10 mouse cellular contexts compared by ENCODE assay signal in the genomic region with DNA sequence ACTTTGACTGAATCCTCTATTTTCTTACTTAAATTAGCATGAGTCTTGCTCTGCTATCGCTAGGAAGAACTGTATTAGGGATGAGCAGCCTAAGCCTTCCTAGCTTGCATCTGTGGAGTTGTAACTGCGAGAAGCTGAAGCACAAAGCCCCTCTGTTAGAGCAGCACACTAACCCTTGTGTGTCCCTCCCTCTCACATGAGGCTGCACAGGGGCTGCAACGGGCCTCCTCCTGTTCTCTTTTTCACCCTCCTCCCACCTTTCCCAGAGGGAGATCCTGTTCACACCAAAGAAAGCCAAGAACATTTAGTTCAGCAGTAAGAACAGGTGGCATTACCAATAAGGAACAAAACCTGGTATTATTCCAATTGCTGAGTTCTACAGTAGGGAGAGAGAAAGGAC. TPM values are rescaled to one million over a fixed set of nuclear protein-coding genes. Genes with fewer than 3 reads are reported as not detected.
DNase-seq lines count a peak whose midpoint lies in the region; ATAC-seq and TF ChIP-seq lines count a peak whose summit lies in the region.
"Had no signal": no experiment of that assay in that cellular context is flagged by ENCODE, and none has a peak within 500 bp of the region (broad histone marks: within the 10 kb centered on the region; RNA-seq: fewer than 3 reads in every experiment).

No protein-coding gene starts in this region.

- WGBS in kidney, embryonic 15.5 days = 39% methylated on average over 3 of the region's 3 CpGs
- WGBS in lung, adult 2 months = 65% methylated on average over 3 of the region's 3 CpGs

- no peak for DNase-seq in kidney, postnatal 14 days
- DNase-seq in embryo, embryonic 10 days (ENCODE audit: low spot score) = peak; percentile 28
- peak; percentile 74 for DNase-seq in layer of hippocampus, adult 11-12 months (ENCODE audit: low spot score)
- DNase-seq in right cerebral cortex, adult 2 months (ENCODE audit: low spot score in 2 of 2) = peak; percentile 54 to 56
- no peak for DNase-seq in spleen, adult 12 weeks (ENCODE audit: low spot score)
- DNase-seq in spleen, adult 18-20 months = no peak
- no peak for DNase-seq in lung, adult 2 months
- DNase-seq: heart, postnatal 10 days had no signal

- H3K4me2 ChIP-seq in kidney, embryonic 15.5 days = no peak overlapping the region
- H3K4me2 ChIP-seq: lung, embryonic 15.5 days had no signal

- H3K9me3 ChIP-seq in kidney, embryonic 15.5 days (replicated peaks) = no peaks in the 10 kb centered on the region
- H3K9me3 ChIP-seq: lung, embryonic 15.5 days had no signal

- no peak for TF ChIP-seq POLR2A in lung, adult 2 months (IDR thresholded peaks at IDR 0.05; ENCODE audit: borderline replicate concordance, extremely low read depth, low read depth, low read length)

- no peak for ATAC-seq in kidney, embryonic 15.5 days (replicated peaks; ENCODE audit: low FRiP score)

- no peak overlapping the region for H3K4me3 ChIP-seq in kidney, embryonic 15.5 days (replicated peaks)
- H3K4me3 ChIP-seq in lung, adult 2 months (replicated peaks; ENCODE audit: extremely low read depth, low read depth, low read length) = no peak overlapping the region
- H3K4me3 ChIP-seq: lung, embryonic 15.5 days had no signal

- 0 out of 2 replicates have a peak overlapping the region, but pooled peaks have one; percentile 6 for H3K27ac ChIP-seq in kidney, embryonic 15.5 days
- H3K27ac ChIP-seq: lung, embryonic 15.5 days had no signal

- no peak overlapping the region for H3K9ac ChIP-seq in kidney, embryonic 15.5 days
- H3K9ac ChIP-seq: lung, embryonic 15.5 days had no signal

- TF ChIP-seq CTCF in lung, adult 2 months (IDR thresholded peaks at IDR 0.05; ENCODE audit: insufficient read depth, low read length) = no peak

- no peaks in the 10 kb centered on the region for H3K36me3 ChIP-seq in kidney, embryonic 15.5 days
- H3K36me3 ChIP-seq: lung, embryonic 15.5 days had no signal

- H3K4me1 ChIP-seq in kidney, embryonic 15.5 days = no peaks in the 10 kb centered on the region
- peaks cover 2% of the 10 kb centered on the region; the same call in 1 of the 2 replicates for H3K4me1 ChIP-seq in lung, adult 2 months (ENCODE audit: control insufficient read depth, insufficient read depth, low read length)
- H3K4me1 ChIP-seq: lung, embryonic 15.5 days had no signal

- no peaks in the 10 kb centered on the region for H3K27me3 ChIP-seq in kidney, embryonic 15.5 days
- H3K27me3 ChIP-seq: lung, embryonic 15.5 days had no signal

RNA-seq across cellular contexts. Expression of gene Usp54, which starts 45.1 kb away (rescaled TPM):
- 8.4 and 8.9 TPM in 2 replicates for polyA plus RNA-seq in kidney, embryonic 15.5 days (2015; fragmentation: Nextera tagmentation; extraction: Ambion mirVana)
- 14.9 and 17.6 TPM in 2 replicates for polyA plus RNA-seq in lung, adult 2 months (2012; rRNA removed)

RNA-seq across cellular contexts. Expression of gene Ppp3cb, which starts 49.4 kb away (rescaled TPM):
- 43.1 and 44.1 TPM in 2 replicates for polyA plus RNA-seq in kidney, embryonic 15.5 days (2015; fragmentation: Nextera tagmentation; extraction: Ambion mirVana)
- polyA plus RNA-seq in lung, adult 2 months (2012; rRNA removed) = 6.5 and 14.2 TPM in 2 replicates

Comparison
In these comparisons a context has a peak if more than half of its experiments do, and no peak if none do; other contexts are left out.
1. DNase-seq: peak in embryo, embryonic 10 days (single experiment), layer of hippocampus, adult 11-12 months (single experiment) and right cerebral cortex, adult 2 months (2 of 2); none in kidney, postnatal 14 days (single experiment), spleen, adult 12 weeks (single experiment), spleen, adult 18-20 months (0 of 2) and lung, adult 2 months (single experiment).